Mouse (Mus musculus): ENCODE results near the gene Orm2. TPM values are rescaled to one million over a fixed set of nuclear protein-coding genes. Genes with fewer than 3 reads are reported as not detected.

The Orm2 gene
- not detected in 2 replicates for polyA plus RNA-seq (2012)

DNA sequence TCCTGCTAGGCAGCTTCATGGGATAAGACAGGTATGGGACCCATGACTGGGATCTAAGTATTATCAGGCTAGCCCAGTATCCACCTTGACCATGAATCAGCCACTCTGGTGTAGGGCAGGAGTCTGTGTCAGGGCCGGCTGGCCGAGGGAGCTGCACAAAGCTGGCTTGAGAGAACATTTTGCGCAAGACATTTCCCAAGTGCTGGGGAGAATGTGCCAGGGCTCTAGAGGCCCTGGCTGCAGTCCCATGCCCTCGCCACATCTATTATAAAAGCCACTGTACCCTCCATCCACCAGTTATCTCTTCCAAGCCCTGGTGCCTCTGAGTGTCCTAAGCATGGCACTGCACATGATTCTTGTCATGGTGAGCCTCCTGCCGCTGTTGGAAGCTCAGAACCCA is at the start of gene Orm2:
Orm2 (plus strand) TSS at position 300 of the 400 bp plus-strand sequence.
- no peak for TF ChIP-seq GATA1 (IDR thresholded peaks at IDR 0.05; ENCODE audit: low read length)

DNA sequence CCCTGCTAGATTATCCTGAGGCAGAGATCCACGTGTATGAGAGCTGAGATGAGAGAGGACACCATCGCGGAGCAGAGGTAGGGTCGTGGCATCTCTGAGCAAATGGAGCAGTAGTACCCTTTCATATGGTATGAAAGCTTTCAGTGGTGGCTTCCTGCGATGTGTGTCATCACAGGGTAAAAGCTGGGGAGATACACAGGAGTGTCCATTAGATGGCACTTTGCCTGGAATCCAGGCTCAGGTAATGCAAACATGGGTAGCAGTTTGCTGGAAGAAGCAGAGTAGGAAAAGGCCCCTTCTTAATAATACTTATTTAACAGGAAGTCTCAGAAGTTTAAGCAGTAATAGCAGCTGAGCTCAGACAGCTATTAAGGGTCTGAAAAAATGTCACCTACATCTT is 48.2 kb upstream of the Orm2 start:
- TF ChIP-seq GATA1 (IDR thresholded peaks at IDR 0.05; ENCODE audit: low read length): no peak

DNA sequence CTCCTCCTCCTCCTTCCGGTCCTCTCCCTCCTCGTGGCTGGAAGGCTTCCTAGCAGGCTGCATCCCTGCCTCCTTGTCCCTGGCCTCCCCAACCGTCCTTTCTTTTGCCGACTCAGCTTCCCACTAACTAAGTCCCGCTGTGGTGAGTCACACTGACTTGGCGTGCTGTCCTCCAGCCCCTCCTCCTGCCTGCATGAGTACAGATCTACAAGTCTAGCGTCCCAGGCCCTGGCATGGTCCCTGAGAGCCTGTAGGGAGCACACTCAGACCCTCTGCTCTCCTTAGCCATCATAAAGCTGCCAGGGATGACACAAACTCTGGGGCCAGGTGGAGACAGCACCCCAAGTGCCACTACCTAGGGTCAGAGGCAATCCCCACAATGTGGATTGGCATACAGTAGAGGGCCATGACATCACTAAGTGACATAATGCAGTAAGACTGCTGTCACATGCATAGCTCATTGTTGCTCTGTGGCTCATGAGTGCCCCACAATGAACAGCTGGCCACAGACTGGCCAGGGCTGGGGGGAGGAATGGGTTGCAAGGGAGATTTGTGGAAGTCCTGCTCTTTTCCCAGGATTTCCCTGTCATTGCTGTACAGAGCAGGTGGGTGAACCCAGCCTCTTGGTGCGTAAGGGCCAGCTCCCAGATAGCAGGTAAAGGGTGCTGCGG is 46.0 kb upstream of the Orm2 start:
- TF ChIP-seq GATA1 (IDR thresholded peaks at IDR 0.05; ENCODE audit: low read length): no peak

DNA sequence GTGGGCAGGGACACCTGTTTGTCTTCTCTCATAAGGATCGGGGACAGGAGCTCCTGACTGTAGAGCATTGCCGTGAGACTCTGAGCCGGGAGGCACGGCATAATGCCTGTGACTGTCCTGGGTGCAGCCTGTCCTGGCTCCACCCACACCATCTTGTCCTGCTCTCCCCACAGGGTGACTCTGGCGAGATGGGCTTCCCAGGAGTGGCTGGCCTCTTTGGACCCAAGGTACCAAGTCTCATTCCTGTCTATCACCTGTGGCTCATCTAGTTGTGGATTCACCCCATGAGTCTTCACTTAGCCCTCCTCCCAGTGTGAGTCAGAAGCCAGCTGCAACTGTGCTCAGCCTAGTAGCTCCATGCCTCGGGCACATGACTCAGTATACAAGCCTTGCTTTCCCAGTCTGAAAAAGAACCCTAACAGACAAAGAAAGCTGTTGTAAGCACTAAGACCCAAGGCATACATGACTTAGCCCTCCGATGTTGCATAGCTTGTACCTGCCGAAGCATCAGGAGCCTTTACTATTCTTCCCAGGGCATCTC is 38.9 kb upstream of the Orm2 start:
- no peak for TF ChIP-seq GATA1 (IDR thresholded peaks at IDR 0.05; ENCODE audit: low read length)

DNA sequence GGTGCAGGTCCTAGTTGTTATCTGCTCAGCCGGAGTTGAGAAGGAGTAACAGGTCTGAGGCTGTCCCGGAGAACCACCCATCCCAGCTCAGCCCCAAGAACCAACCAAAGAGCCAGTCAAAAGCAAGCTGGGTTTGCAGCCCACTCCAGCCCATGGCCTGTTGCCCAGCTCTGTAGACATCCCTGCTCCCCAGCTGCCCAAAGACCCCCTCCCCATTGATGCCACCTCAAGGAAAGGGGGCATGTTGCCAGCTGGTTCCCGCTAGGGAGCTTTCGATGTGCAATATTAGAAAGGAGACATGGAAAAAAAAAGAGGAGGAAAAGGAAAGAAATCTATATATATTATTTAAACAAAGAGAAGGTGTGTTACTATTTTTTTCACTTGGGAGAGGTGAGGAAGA is 28.8 kb upstream of the Orm2 start:
- TF ChIP-seq GATA1 (IDR thresholded peaks at IDR 0.05; ENCODE audit: low read length): no peak

- TF ChIP-seq GATA1 (IDR thresholded peaks at IDR 0.05; ENCODE audit: low read length): no peak
Measured at GRCm38 (mm10) chr4:63338414-63339076, 23.7 kb upstream of the Orm2 start.

DNA sequence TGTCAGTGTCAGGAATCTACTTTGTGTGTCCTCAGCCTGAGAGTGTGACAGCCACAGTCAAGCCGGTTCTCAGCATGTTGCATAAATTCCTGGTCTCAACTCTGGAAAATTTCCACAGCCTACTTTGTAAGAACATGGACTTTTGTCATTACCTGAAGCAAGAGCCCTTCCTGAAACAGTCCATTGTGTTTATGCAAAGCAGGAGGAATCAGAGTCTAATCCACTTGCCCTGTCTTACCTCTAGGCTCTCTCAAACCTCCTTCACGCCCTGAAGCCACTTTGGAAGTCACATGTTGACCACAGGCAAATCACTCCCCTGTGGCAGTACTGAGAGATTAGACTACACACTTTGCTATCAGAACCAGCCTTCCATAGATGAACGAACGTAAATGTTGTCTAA is 19.8 kb upstream of the Orm2 start:
- no peak for TF ChIP-seq GATA1 (IDR thresholded peaks at IDR 0.05; ENCODE audit: low read length)

DNA sequence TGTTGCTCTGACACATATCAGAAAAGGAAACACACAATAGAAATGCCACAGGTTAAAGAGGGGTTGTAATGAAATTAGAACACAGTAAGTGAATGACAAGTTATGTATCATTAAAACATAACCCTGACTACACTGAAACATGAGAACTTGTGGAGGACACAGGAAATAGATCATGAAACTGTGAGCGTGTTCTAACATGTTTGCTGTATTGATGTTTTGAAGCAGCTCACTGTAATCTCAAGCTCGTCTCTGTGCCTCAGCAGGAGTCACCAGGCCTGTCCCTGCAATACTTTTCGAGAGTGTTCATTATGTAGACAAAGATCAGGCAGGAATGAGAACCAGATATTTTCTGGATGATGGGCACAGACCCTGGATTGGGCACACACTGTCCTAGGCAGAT is 18.6 kb upstream of the Orm2 start:
- TF ChIP-seq GATA1 (IDR thresholded peaks at IDR 0.05; ENCODE audit: low read length): no peak

- no peak for TF ChIP-seq GATA1 (IDR thresholded peaks at IDR 0.05; ENCODE audit: low read length)
Measured at GRCm38 (mm10) chr4:63344295-63344694, 18.0 kb upstream of the Orm2 start, which contains the start of gene Orm1. Gene Orm1 (plus strand): TSS chr4:63344560.

DNA sequence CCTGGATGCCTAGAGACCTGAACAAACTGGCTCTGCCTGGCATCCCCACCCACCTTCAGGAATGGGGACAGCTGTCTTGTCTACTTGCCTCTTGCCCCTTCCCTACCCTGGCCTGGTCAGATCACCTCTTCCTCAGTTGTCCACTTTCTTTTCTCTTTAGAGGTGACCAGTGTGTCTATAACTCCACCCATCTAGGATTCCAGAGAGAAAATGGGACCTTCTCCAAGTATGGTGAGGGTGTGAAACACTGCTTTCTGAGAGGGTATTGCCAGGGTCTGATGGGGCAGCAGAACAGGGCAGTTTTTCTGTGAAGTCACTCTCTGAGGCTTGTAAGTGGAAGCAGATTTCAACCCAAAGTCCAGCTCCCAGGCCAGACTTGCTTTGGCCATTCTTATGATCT is 17.0 kb upstream of the Orm2 start:
- no peak for TF ChIP-seq GATA1 (IDR thresholded peaks at IDR 0.05; ENCODE audit: low read length)

- no peak for TF ChIP-seq GATA1 (IDR thresholded peaks at IDR 0.05; ENCODE audit: low read length)
Measured at GRCm38 (mm10) chr4:63346659-63347058, 15.6 kb upstream of the Orm2 start.

- TF ChIP-seq GATA1 (IDR thresholded peaks at IDR 0.05; ENCODE audit: low read length): no peak
Measured at GRCm38 (mm10) chr4:63348524-63348923, 13.7 kb upstream of the Orm2 start.

DNA sequence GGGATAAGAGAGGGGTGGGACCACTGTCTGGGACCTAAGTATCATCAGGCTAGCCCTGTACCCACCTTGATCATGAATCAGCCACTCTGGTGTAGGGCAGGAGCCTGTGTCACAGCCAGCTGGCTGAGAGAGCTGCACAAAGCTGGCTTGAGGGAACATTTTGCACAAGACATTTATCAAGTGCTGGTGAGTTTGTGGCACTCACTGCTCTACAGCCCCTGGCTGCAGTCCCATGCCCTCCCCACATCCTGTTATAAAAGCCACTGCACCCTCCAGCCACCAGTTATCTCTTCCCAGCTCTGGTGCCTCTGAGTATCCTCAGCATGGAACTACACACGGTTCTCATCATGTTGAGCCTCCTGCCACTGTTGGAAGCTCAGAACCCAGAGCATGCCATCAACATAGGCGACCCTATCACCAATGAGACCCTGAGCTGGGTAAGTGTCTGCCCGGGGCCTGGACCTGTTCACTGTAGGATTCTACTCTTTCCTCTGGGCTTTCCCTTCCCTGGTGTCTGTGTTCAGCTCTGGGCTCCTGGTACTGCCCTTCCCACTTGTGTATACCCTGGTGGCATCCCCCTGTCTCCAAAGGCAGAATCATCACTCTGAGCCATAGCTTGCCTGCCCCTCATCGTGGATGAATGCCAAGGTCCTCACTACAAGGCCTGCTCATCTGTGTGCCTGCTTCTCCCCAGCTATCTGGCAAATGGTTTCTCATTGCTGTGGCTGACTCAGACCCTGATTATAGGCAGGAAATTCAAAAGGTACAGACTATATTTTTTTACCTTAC is 6.2 kb upstream of the Orm2 start, which contains the start of gene Orm3:
Orm3 (plus strand) TSS at position 286 of the 789 bp plus-strand sequence.
- no peak for TF ChIP-seq GATA1 (IDR thresholded peaks at IDR 0.05; ENCODE audit: low read length)

DNA sequence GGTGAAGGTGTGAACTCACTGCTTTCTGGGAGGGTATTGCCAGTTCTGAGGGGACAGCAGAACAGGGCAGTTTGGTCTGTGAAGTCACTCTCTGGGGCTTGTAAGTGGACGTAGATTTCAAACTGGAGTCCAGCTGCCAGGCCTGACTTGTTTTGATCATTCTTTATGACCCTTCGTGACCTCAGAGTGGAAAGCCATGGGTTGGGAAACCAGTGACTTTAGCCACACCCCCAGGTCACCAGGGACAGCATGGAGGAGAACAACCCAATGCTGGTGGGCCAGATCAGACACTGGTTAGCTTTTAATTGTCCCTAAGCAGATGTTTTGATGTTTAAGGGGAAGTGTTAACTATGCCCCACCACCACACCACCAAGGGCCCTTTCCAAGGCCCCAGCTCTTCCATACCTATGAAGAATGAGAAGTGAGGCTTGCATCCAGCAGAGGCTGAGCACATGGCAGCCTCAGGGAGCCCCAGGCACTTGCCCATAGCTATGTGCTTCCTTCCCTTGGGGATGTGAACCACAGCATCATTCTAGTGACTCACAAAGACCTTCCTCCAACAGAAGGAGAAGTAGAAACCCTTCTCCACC is 5.2 kb upstream of the Orm2 start:
- no peak for TF ChIP-seq GATA1 (IDR thresholded peaks at IDR 0.05; ENCODE audit: low read length)

DNA sequence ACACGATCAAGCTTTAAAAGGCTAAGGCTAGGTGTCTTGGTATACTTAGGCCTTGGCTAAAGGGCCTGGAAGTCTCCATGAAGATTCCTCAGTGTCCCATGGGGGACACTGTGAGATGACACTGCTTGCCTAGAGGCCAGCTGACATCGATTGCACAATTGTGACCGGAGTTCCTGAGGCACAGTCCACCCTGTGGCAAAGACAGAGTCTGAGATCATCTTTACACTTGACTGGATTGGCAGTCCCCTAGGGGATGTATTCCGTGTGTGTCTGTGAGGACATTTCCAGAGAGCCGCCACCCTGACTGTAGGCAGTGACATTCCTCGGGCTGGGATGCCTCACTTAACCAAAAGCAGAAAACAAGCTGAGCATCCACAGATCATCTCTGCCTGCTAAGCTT is 2.4 kb upstream of the Orm2 start:
- no peak for TF ChIP-seq GATA1 (IDR thresholded peaks at IDR 0.05; ENCODE audit: low read length)

GRCm38 (mm10) chr4:63368577-63368976 is 6.3 kb downstream of the Orm2 start:
- no peak for TF ChIP-seq GATA1 (IDR thresholded peaks at IDR 0.05; ENCODE audit: low read length)
